Mouse (Mus musculus): ENCODE measurements at regions not wholly inside any gene's neighbourhood (a gene's known extent, or its start where the extent isn't known, plus 50 kb on each side); places are given as distances from the start of the nearest gene placed in this dataset.

- TF ChIP-seq POLR2A (IDR thresholded peaks at IDR 0.05; ENCODE audit: borderline replicate concordance, insufficient read depth, low read length) = no peak
- no peak for TF ChIP-seq CTCF (IDR thresholded peaks at IDR 0.05; ENCODE audit: borderline replicate concordance, insufficient read depth, low read depth, low read length)
These were observed 307.3 kb downstream of the Tmem114 start for GRCm38 (mm10) chr16:8117543-8118167.
